Mouse (Mus musculus) erythroblast, adult 5-6 weeks (primary cell): ENCODE results near the gene Bpifa6. TPM values are rescaled to one million over a fixed set of nuclear protein-coding genes. Genes with fewer than 3 reads are reported as not detected.
"Not testable (repeated sequence)": the region's sequence is repeated elsewhere in the genome, so short reads cannot be mapped to it uniquely, and the experiment has no call there.

Experiments used
- ATAC-seq: replicated peaks from 2 replicates; pipeline ENCODE4 v1.8.0; 2016; ENCODE audit warnings: moderate number of reproducible peaks, mild to moderate bottlenecking, moderate TSS enrichment, inconsistent platforms; ENCODE audit not compliant: poor library complexity, low FRiP score, severe bottlenecking
- total RNA-seq, 2 experiments: library from RNA; stranded (forward) in 1 of 2; stranded (reverse) in 1 of 2; fragments of 150-400 nt in 1 of 2; fragments of 200-764, 138-1000 nt in 1 of 2; gene quantifications; 2 replicates each; pipeline versions ENCODE4 v1.2.3 to v1.2.4; 2015 to 2017; ENCODE audit warnings: low replicate concordance in 2 of 2

The Bpifa6 gene
- total RNA-seq, 2 experiments from 2014 or later: not detected

DNA sequence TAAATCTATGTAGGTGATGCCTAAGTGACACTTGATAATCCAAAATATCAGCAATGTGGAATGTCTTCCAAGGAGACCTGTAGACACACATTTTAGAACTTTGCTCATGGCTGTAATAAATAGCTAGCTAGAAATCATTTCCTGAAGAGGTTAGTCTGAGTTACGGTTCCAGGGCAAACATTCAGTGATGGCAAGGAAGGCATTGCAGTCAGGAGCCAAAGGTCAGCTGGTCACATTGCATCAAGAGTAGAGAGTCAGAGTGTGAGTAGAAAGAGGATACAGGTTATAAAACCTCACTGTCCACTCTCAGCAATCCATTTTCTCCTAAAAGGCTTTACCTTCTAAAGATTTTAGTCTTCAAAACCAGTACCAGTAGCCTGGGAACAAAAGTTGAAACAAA, 43.2 kb downstream of the Bpifa6 start:
- ATAC-seq: no peak

DNA sequence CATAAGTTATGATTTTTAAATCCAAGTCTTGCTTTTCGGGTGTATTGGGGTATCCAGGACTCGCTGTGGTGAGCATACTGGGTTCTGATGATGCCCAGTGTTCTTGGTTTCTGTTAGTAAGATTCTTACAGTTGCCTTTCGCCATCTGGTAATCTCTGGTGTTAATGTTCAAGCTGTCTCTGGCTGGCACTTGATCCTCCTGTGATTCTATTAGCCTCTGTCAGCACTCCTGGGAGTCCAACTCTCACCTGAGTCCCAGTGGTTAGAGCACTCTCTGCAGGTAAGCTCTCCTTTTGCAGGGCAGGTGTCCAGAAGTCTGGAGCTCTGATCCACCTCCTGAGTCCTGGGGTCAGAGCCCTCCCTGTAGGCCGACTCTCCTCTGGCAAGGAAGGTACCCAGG, 49.9 kb downstream of the Bpifa6 start:
- ATAC-seq: not testable (repeated sequence)

DNA sequence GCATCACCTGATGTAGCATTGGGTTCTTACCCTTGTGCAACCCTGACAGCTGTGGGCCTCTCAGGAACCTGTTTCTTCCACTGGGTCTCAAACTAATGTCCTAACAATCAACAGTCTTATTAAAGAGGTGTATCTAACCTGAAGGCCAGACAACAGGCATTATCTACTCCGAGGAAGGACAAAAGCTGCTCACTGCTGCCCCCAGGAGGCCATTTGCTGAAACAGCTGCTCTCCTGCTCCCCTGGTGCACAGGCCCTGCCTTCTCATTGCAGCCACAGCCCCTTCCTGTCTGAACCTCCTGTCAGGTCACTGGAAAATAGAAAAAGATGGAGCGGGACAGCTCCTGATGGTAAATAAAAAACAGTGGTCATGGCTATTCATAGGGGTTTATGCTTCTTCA, 64.2 kb downstream of the Bpifa6 start:
- no peak for ATAC-seq

DNA sequence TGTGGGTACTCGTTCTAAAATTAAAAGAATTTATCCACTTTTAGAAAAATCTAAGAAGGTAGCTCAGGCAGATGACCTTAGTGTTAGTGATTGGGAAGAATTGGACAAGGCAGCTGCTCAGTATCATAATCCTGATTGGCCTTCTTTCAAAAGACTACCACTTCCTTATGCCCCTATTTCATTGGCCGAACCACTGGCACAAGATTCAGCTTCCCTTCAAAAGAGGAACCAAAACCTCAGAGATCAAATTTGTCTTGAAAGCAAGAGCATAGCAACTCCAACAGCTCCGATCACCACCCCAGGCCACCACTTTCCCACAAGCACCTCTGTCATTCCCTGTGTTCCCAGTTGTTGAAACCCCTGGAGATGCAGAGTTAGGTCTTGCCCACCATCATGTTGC, 70.0 kb downstream of the Bpifa6 start:
- ATAC-seq: no peak

Other genes with a start within 250 kb of the Bpifa6 start
- 40.5 and 93.4 TPM in 2 replicates for gene Mapre1, start 233.7 kb upstream of the Bpifa6 start, total RNA-seq (2015; ENCODE audit: low replicate concordance)
- 24.1 and 38.3 TPM in 2 replicates for gene Mapre1, start 233.7 kb upstream of the Bpifa6 start, total RNA-seq (2017; ENCODE audit: low replicate concordance)
- not detected in 2 replicates for gene Efcab8, start 195.0 kb upstream of the Bpifa6 start, total RNA-seq (2015; ENCODE audit: low replicate concordance)
- gene Efcab8, start 195.0 kb upstream of the Bpifa6 start, total RNA-seq (2017; ENCODE audit: low replicate concordance): 0.51 TPM in 1 of 2 replicates, not detected in the other
- gene Sun5, start 103.9 kb upstream of the Bpifa6 start, total RNA-seq (2015; ENCODE audit: low replicate concordance): not detected in 2 replicates
- not detected in 2 replicates for gene Sun5, start 103.9 kb upstream of the Bpifa6 start, total RNA-seq (2017; ENCODE audit: low replicate concordance)
- not detected in 2 replicates for gene Bpifb2, start 99.9 kb upstream of the Bpifa6 start, total RNA-seq (2015; ENCODE audit: low replicate concordance)
- not detected in 2 replicates for gene Bpifb2, start 99.9 kb upstream of the Bpifa6 start, total RNA-seq (2017; ENCODE audit: low replicate concordance)
- gene Bpifb6, start 74.6 kb upstream of the Bpifa6 start, total RNA-seq (2015; ENCODE audit: low replicate concordance): not detected in 2 replicates
- not detected in 2 replicates for gene Bpifb6, start 74.6 kb upstream of the Bpifa6 start, total RNA-seq (2017; ENCODE audit: low replicate concordance)
- not detected in 2 replicates for gene Bpifb3, start 56.7 kb upstream of the Bpifa6 start, total RNA-seq (2015; ENCODE audit: low replicate concordance)
- not detected in 2 replicates for gene Bpifb3, start 56.7 kb upstream of the Bpifa6 start, total RNA-seq (2017; ENCODE audit: low replicate concordance)
- not detected in 2 replicates for gene Bpifb4, start 36.7 kb upstream of the Bpifa6 start, total RNA-seq (2015; ENCODE audit: low replicate concordance)
- not detected in 2 replicates for gene Bpifb4, start 36.7 kb upstream of the Bpifa6 start, total RNA-seq (2017; ENCODE audit: low replicate concordance)
- gene Bpifa2, start 33.3 kb downstream of the Bpifa6 start, total RNA-seq (2015; ENCODE audit: low replicate concordance): not detected in 2 replicates
- not detected in 2 replicates for gene Bpifa2, start 33.3 kb downstream of the Bpifa6 start, total RNA-seq (2017; ENCODE audit: low replicate concordance)
- not detected in 2 replicates for gene Bpifa3, start 155.4 kb downstream of the Bpifa6 start, total RNA-seq (2015; ENCODE audit: low replicate concordance)
- gene Bpifa3, start 155.4 kb downstream of the Bpifa6 start, total RNA-seq (2017; ENCODE audit: low replicate concordance): not detected in 2 replicates
- not detected in 2 replicates for gene Bpifa1, start 167.9 kb downstream of the Bpifa6 start, total RNA-seq (2015; ENCODE audit: low replicate concordance)
- not detected in 2 replicates for gene Bpifa1, start 167.9 kb downstream of the Bpifa6 start, total RNA-seq (2017; ENCODE audit: low replicate concordance)
- gene Bpifa5, start 187.7 kb downstream of the Bpifa6 start, total RNA-seq (2015; ENCODE audit: low replicate concordance): not detected in 2 replicates
- not detected in 2 replicates for gene Bpifa5, start 187.7 kb downstream of the Bpifa6 start, total RNA-seq (2017; ENCODE audit: low replicate concordance)
- gene Bpifb1, start 215.9 kb downstream of the Bpifa6 start, total RNA-seq (2015; ENCODE audit: low replicate concordance): not detected in 2 replicates
- gene Bpifb1, start 215.9 kb downstream of the Bpifa6 start, total RNA-seq (2017; ENCODE audit: low replicate concordance): not detected in 2 replicates
- gene Bpifb5, start 248.8 kb downstream of the Bpifa6 start, total RNA-seq (2015; ENCODE audit: low replicate concordance): not detected in 2 replicates
- gene Bpifb5, start 248.8 kb downstream of the Bpifa6 start, total RNA-seq (2017; ENCODE audit: low replicate concordance): not detected in 2 replicates